Mouse (Mus musculus) common myeloid progenitor, adult 5-6 weeks (primary cell): Measurements from ENCODE around the gene Abtb1. TPM values are rescaled to one million over a fixed set of nuclear protein-coding genes. Genes with fewer than 3 reads are reported as not detected.

Experiments used
- ATAC-seq: replicated peaks from 2 replicates; pipeline ENCODE4 v1.8.0; 2016; ENCODE audit warnings: low read depth, mild to moderate bottlenecking, moderate TSS enrichment, inconsistent platforms; ENCODE audit not compliant: poor library complexity, severe bottlenecking
- total RNA-seq: library from RNA; stranded (forward); fragments of 200-1000, 187-1606 nt; gene quantifications from 2 replicates; pipeline ENCODE4 v1.2.3, GENCODE M21; 2017

Gene Abtb1
- total RNA-seq, 1 experiment from 2014 or later = 46.4 TPM

- no peak for ATAC-seq
These were observed 9.1 kb downstream of the Abtb1 start for GRCm38 (mm10) chr6:88832663-88833062.

DNA sequence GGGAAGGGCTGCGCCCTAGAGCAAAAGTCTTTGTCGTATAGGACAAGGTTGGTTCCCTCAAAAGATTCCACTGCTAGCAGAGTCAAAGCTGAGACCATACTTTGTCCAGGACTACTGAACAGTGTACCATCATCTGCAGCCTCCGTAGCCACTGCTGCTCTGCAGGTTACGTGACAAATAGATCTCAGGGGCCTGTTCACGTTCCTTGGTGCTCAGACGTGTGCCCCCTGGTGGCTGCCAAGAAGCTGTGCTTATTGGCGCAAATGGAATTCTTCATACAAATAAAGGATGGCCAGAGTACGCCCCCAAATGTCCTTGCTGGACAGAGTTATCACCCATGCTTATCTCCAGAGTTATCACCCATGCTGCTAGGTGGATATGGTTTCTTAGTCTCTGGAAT lies 10.3 kb downstream of the Abtb1 start:
- 0 out of 2 replicates have a peak, but pooled peaks have one; percentile 10 for ATAC-seq

GRCm38 (mm10) chr6:88830112-88830702 lies 11.6 kb downstream of the Abtb1 start:
- no peak for ATAC-seq

- no peak for ATAC-seq
These were observed 12.2 kb downstream of the Abtb1 start for GRCm38 (mm10) chr6:88829579-88829978.

DNA sequence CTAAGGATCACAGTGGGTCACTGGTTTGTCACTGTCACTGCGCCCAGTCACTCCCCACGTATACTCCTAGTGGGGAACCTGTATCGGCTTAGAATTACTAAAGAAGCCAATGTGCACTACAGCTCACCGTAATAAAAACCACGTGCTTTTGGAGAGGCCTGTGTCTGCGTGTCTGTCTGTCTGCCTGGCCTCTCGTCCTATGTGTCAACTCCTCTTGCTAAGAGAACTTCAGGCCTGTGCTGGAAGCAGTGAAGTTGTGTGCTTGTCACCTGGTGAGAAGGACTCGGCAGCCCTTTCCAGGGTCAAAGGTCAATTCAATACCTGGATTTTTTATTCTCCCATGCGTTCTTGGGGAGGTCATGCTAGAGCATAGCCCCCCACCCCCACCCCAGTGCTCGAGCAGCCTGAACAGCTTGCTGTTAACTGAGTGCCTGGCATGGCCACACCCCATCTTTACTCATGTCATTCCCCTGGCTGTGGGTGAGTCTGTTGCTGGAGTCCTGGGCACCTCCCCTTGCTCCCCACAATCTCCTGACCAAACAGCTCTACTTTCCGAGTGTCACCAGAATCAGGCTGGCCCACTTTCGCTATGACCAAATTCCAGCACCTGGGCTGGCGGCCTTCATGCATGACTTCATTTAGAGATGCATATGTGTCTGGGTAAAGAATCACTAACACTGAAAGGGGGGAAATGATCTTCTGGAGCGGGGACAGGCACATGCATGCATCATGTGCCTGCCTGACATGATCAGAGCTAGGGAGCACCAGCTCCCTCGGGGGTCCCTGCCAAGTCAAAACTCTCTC lies 13.4 kb downstream of the Abtb1 start:
- no peak for ATAC-seq

DNA sequence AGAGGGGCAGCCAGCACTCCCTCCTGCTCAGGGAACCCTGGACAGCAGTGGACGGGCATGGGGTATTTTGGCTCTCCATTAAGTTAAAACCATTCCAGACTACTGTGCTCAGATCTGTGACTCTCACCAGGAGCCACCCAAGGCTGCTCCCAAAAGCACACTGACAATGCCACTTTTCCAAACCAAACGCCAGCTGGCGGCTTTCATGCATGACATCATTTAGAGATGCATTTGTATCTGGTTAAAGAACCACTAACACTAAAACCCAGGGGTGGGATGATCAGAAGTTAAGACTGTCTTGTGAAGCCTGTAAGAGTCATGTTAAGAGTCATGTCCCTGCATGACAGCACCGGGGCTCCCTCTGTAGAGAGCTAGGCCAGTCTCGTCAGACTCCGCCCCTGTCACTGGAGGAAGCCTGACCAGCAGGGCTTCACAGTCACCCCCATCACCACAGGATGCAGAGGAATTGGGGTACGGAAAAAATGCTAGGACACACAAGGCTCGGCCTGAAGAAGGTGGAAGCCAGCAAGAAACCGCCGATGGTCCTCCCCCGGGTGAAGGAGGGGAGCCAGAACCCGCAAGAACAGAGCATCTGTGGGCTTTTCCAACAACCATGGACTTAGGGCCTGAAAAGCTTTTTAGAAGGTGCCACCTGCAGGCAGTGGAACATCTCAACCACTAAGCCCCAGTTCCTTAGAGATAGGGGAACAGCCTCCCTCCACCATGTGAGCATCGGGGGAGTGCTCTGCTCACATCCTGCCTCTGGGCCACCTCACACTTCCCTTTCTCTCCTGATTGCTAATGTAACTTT lies 14.2 kb downstream of the Abtb1 start:
- ATAC-seq = peak; percentile 80

DNA sequence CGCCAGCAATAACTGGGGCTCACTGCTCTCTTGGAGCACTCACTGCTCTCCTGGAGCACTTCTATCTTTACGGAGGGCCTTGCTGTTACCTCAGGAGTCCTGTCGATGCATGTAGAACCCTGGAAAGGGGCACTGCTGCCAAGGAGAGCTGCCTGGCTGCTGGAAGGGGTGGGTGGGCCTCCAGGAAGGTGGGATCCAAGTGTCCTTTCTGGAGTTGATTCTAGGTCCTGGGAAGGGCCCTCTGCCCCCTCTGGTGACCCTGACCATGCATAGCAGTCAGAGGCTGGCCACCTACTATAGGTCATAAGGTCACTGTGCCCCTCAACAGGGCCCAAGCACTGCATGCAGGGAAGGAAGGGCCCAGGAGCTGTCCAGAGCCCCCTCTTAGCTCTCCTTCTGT lies 14.8 kb downstream of the Abtb1 start:
- no peak for ATAC-seq

GRCm38 (mm10) chr6:88826545-88826944 lies 15.2 kb downstream of the Abtb1 start:
- ATAC-seq = peak; percentile 56

DNA sequence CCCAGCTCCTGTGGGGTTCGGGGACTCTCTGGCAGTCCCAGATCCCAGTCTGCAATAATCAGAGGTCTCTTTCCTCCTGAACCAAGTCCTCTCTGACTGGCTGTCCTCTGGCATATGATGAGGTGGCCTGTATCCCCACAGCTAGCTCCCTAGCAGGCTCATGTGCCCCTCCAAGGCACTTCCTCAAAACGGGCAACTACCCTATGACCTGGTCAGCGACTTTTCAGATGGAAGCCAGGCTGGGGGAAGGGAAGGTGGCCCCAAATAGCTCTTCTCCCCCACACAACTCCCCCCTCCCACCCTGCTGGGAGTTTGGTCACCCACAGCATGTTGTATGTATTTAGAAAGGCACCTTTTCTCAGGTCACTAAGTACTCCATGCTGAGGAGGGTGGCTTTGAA lies 15.7 kb downstream of the Abtb1 start:
- ATAC-seq = no peak

- no peak for ATAC-seq
These were observed 17.6 kb downstream of the Abtb1 start for GRCm38 (mm10) chr6:88824183-88824582.

DNA sequence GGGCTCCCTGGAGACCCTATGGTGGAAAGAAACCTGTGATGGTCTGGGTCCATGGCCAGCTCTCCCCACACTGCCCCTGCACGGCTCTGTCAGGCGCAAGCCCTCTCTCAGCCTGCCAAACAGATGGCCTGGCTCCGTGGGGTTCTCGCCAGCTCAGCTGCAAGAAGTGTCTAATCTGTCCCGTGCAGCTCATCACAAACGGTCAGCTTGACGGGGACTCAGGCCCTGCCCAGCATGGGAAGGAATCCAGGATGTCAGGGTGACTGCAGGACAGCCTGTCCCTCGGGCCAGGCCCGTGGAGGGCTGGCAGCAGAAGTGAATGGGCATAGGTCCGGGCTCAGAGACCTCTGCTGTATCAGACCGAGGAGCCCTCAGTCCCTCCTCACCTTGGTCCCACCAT lies 19.9 kb downstream of the Abtb1 start:
- no peak for ATAC-seq

GRCm38 (mm10) chr6:88821294-88821693 lies 20.5 kb downstream of the Abtb1 start:
- no peak for ATAC-seq

DNA sequence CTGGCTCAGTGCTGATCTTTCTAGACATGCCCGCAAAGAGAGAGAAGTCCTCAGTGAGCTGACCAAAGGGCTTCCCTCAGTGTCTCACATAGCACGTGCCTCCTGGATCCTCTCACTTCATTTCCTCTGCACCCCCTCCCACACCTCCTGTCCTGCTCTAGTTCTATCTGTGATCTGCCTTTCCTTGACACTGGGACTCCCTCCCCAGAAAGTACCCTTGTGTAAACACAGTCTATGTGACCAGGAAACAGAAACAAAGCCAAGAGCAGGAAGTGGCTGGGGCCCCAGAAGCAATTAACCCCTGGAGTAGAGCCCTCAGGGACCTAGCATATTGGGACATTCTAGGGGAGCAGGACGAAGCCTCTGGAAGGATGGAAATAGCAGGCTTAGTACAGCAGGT lies 20.9 kb downstream of the Abtb1 start:
- peak; percentile 26 for ATAC-seq

GRCm38 (mm10) chr6:88816913-88817312 lies 24.9 kb downstream of the Abtb1 start:
- ATAC-seq = no peak

GRCm38 (mm10) chr6:88815489-88815888 lies 26.3 kb downstream of the Abtb1 start:
- ATAC-seq = 0 out of 2 replicates have a peak, but pooled peaks have one; percentile 20

- ATAC-seq = no peak
These were observed 26.7 kb downstream of the Abtb1 start for GRCm38 (mm10) chr6:88815036-88815435.

DNA sequence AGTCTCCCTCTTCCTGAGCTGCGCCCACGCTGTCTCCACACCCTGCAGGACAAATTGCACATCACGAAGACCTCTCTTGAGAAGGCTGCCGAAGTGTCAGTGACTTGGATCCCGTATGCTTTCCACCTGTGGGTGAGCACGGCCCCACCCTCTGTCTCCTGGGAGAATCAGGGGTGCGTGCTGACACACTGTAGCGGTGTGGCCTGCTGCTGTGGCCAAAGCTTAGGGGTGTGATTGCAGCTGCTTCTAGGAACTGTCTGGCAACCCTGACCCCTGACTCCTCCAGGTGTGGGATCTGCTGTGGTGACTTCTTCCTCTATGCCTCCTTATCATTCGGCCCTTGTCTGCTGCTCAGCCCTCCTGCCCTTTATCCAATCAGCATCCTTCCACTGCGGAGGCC lies 28.0 kb downstream of the Abtb1 start:
- ATAC-seq = no peak

DNA sequence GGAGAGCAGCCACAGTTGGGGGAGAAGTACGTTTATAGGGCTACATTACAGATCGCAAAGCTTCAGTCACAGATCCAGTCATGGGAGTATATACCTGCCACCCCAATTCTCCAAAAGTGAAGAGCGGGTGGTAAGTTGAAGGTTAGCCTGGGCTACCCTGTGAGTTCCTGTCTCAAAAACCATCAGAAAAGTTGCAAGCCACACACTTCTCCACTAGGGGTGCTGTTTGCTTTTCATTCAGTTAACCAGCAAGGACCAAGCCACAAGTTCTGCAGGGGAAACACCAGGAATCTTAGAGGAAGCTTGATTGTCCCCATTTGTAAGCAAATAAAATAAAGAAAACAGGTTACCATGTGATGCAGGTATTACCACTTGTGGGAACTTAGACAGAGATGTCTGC lies 28.9 kb downstream of the Abtb1 start:
- ATAC-seq = peak; percentile 56

GRCm38 (mm10) chr6:88811880-88812400 lies 29.8 kb downstream of the Abtb1 start:
- no peak for ATAC-seq

- peak; percentile 43; the same call in 1 of the 2 replicates for ATAC-seq
These were observed 30.4 kb downstream of the Abtb1 start for GRCm38 (mm10) chr6:88811396-88811795.

DNA sequence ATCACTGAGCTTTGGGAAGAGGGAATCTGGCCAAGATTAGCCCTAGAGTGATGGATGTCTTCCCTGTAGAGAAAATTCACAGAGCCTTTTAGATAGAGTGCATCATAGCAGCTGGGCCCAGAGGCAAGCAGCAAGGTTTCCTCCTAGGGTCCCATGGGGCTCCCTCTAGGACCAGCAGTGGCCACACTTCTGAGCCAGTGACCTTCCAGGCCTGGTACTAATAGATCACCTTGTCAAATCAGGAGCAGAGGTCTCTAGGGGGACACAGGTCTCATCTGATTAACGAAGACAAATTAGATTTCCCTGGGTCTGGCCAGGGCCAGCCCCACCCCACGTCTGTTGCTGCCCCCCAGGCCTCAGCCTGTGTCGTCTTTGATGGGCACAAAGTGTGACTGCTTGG lies 31.5 kb downstream of the Abtb1 start:
- no peak for ATAC-seq
